Mouse (Mus musculus): Measurements from ENCODE around the gene Tom1l2.

The Tom1l2 gene

GRCm38 (mm10) chr11:60250971-60251643 is 101.6 kb downstream of the Tom1l2 start:
- in situ Hi-C loops (cut with MboI; ENCODE audit: low pct_unique_long_range_greater_than_20kb in 1 of 2, low sequenced_read_pairs in 2 of 2, unreplicated experiment in 1 of 2) = loop anchor here in 1 of 2 experiments (5.0 kb wide), 1 partner anchor 54 kb away; no protein-coding TSS in a partner anchor

- in situ Hi-C loops (cut with MboI; ENCODE audit: low pct_unique_long_range_greater_than_20kb in 1 of 2, low sequenced_read_pairs in 2 of 2, unreplicated experiment in 1 of 2) = loop anchor here in 1 of 2 experiments (5.0 kb wide), 1 partner anchor 53 kb away; no protein-coding TSS in a partner anchor
Observed at GRCm38 (mm10) chr11:60249885-60250284, 102.8 kb downstream of the Tom1l2 start.

- in situ Hi-C loops (cut with MboI; ENCODE audit: low pct_unique_long_range_greater_than_20kb in 1 of 2, low sequenced_read_pairs in 2 of 2, unreplicated experiment in 1 of 2) = no loop called here
Observed at GRCm38 (mm10) chr11:60248596-60249404, 103.9 kb downstream of the Tom1l2 start.

GRCm38 (mm10) chr11:60247753-60248550 is 104.8 kb downstream of the Tom1l2 start:
- in situ Hi-C loops (cut with MboI; ENCODE audit: low pct_unique_long_range_greater_than_20kb in 1 of 2, low sequenced_read_pairs in 2 of 2, unreplicated experiment in 1 of 2) = no loop called here

- in situ Hi-C loops (cut with MboI; ENCODE audit: low pct_unique_long_range_greater_than_20kb in 1 of 2, low sequenced_read_pairs in 2 of 2, unreplicated experiment in 1 of 2) = no loop called here
Observed at GRCm38 (mm10) chr11:60246077-60246476, 106.6 kb downstream of the Tom1l2 start.

- in situ Hi-C loops (cut with MboI; ENCODE audit: low pct_unique_long_range_greater_than_20kb in 1 of 2, low sequenced_read_pairs in 2 of 2, unreplicated experiment in 1 of 2) = no loop called here
Observed at GRCm38 (mm10) chr11:60244503-60245143, 108.1 kb downstream of the Tom1l2 start.

GRCm38 (mm10) chr11:60240509-60240908 is 112.2 kb downstream of the Tom1l2 start:
- in situ Hi-C loops (cut with MboI; ENCODE audit: low pct_unique_long_range_greater_than_20kb in 1 of 2, low sequenced_read_pairs in 2 of 2, unreplicated experiment in 1 of 2) = no loop called here

GRCm38 (mm10) chr11:60235351-60235750 is 117.4 kb downstream of the Tom1l2 start:
- in situ Hi-C loops (cut with MboI; ENCODE audit: low pct_unique_long_range_greater_than_20kb in 1 of 2, low sequenced_read_pairs in 2 of 2, unreplicated experiment in 1 of 2) = no loop called here

- in situ Hi-C loops (cut with MboI; ENCODE audit: low pct_unique_long_range_greater_than_20kb in 1 of 2, low sequenced_read_pairs in 2 of 2, unreplicated experiment in 1 of 2) = no loop called here
Observed at GRCm38 (mm10) chr11:60233235-60233634, 119.5 kb downstream of the Tom1l2 start.

- in situ Hi-C loops (cut with MboI; ENCODE audit: low pct_unique_long_range_greater_than_20kb in 1 of 2, low sequenced_read_pairs in 2 of 2, unreplicated experiment in 1 of 2) = no loop called here
Observed at GRCm38 (mm10) chr11:60232441-60233058, 120.2 kb downstream of the Tom1l2 start.

GRCm38 (mm10) chr11:60231951-60232350 is 120.8 kb downstream of the Tom1l2 start:
- in situ Hi-C loops (cut with MboI; ENCODE audit: low pct_unique_long_range_greater_than_20kb in 1 of 2, low sequenced_read_pairs in 2 of 2, unreplicated experiment in 1 of 2) = no loop called here

GRCm38 (mm10) chr11:60231326-60231725 is 121.4 kb downstream of the Tom1l2 start:
- in situ Hi-C loops (cut with MboI; ENCODE audit: low pct_unique_long_range_greater_than_20kb in 1 of 2, low sequenced_read_pairs in 2 of 2, unreplicated experiment in 1 of 2) = no loop called here

GRCm38 (mm10) chr11:60230512-60230911 is 122.2 kb downstream of the Tom1l2 start:
- in situ Hi-C loops (cut with MboI; ENCODE audit: low pct_unique_long_range_greater_than_20kb in 1 of 2, low sequenced_read_pairs in 2 of 2, unreplicated experiment in 1 of 2) = no loop called here

GRCm38 (mm10) chr11:60229821-60230220 is 122.9 kb downstream of the Tom1l2 start:
- in situ Hi-C loops (cut with MboI; ENCODE audit: low pct_unique_long_range_greater_than_20kb in 1 of 2, low sequenced_read_pairs in 2 of 2, unreplicated experiment in 1 of 2) = no loop called here

GRCm38 (mm10) chr11:60228525-60228924 is 124.2 kb downstream of the Tom1l2 start:
- in situ Hi-C loops (cut with MboI; ENCODE audit: low pct_unique_long_range_greater_than_20kb in 1 of 2, low sequenced_read_pairs in 2 of 2, unreplicated experiment in 1 of 2) = no loop called here

GRCm38 (mm10) chr11:60225874-60226273 is 126.8 kb downstream of the Tom1l2 start:
- in situ Hi-C loops (cut with MboI; ENCODE audit: low pct_unique_long_range_greater_than_20kb in 1 of 2, low sequenced_read_pairs in 2 of 2, unreplicated experiment in 1 of 2) = no loop called here

GRCm38 (mm10) chr11:60224676-60225075 is 128.0 kb downstream of the Tom1l2 start:
- in situ Hi-C loops (cut with MboI; ENCODE audit: low pct_unique_long_range_greater_than_20kb in 1 of 2, low sequenced_read_pairs in 2 of 2, unreplicated experiment in 1 of 2) = no loop called here

Measured in mouse embryonic stem cell (cell line).